Mouse (Mus musculus) limb, embryonic 13.5 days (tissue): ENCODE results near the gene Krtap5-4. TPM values are rescaled to one million over a fixed set of nuclear protein-coding genes. Genes with fewer than 3 reads are reported as not detected.
"Not testable (repeated sequence)": the region's sequence is repeated elsewhere in the genome, so short reads cannot be mapped to it uniquely, and the experiment has no call there.

ENCODE experiments used
- ATAC-seq: fragments of 200-750 bp; cut with Nextera tagmentation; 2 replicates; pipeline ENCODE4 v1.8.0; 2017; ENCODE audit warnings: low read depth, moderate number of reproducible peaks, moderate TSS enrichment; ENCODE audit not compliant: low FRiP score
- H3K27ac ChIP-seq: fragments of 300-500 bp; sonication (generic); 2 replicates; pipeline ENCODE4 v1.5.1; 2015; ENCODE audit warnings: inconsistent platforms, mild to moderate bottlenecking, moderate library complexity
- H3K27me3 ChIP-seq: fragments of 300-500 bp; sonication (generic); 2 replicates; pipeline ENCODE4 v1.6.1; 2015; ENCODE audit warnings: mild to moderate bottlenecking, inconsistent platforms
- H3K36me3 ChIP-seq: fragments of 300-500 bp; sonication (generic); 2 replicates; pipeline ENCODE4 v1.6.1; 2015; ENCODE audit warnings: inconsistent platforms, mild to moderate bottlenecking, moderate library complexity
- H3K4me1 ChIP-seq: fragments of 300-500 bp; sonication (generic); 2 replicates; pipeline ENCODE4 v1.6.1; 2015; ENCODE audit warnings: inconsistent platforms
- H3K4me2 ChIP-seq: fragments of 300-500 bp; sonication (generic); replicated peaks from 2 replicates; pipeline ENCODE4 v1.6.1; 2015; ENCODE audit warnings: inconsistent platforms, mild to moderate bottlenecking, moderate library complexity
- H3K4me3 ChIP-seq: fragments of 300-500 bp; sonication (generic); 2 replicates; pipeline ENCODE4 v1.5.1; 2015; ENCODE audit warnings: moderate library complexity, mild to moderate bottlenecking, inconsistent platforms
- H3K9ac ChIP-seq: fragments of 300-500 bp; sonication (generic); 2 replicates; pipeline ENCODE4 v1.6.1; 2015; ENCODE audit warnings: mild to moderate bottlenecking, inconsistent platforms
- H3K9me3 ChIP-seq: fragments of 300-500 bp; sonication (generic); 2 replicates; pipeline ENCODE4 v1.6.1; 2016; ENCODE audit warnings: inconsistent platforms
- WGBS: fragments of 180-500 bp; shearing (Covaris S2); methylation state at CpG from one replicate; pipeline ENCODE4 v1.1.7; 2015; 5-methylcytosine and 5-hydroxymethylcytosine counted together
- polyA plus RNA-seq: library from polyadenylated mRNA; unstranded; fragments of >200 nt; fragmentation: Nextera tagmentation; extraction: Ambion mirVana; gene quantifications from 2 replicates; pipeline ENCODE4 v1.2.1, GENCODE M21; 2015

The Krtap5-4 gene
- polyA plus RNA-seq, 1 experiment from 2014 or later: not detected

DNA sequence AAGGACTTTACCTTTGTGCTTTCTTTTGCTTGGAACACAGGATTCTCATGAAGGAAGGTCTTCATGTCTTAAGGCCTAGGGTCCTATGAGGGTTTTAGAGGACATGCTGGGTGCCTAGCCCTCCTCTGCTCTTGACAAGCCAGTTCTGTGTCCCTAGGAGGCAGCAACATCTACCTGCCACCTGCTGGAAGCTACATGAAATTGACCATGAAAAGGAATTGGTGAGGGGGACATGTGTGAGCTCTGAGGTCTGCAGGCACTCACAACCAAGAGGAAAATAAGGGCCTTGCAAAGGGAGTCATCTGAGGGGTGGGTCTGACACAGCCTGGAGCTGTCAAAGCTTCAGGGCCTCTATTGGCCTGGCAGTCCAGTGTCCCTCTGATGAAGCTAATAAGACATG is 7.9 kb upstream of the Krtap5-4 start:
- Histone ChIP-seq H3K4me1 (no peaks in the 10 kb centered on the region), H3K4me3 (no peak overlapping the region), H3K36me3 (no peaks in the 10 kb centered on the region), H3K9ac (0 out of 2 replicates have a peak overlapping the region, but pooled peaks have one; percentile 0), H3K4me2 (no peak overlapping the region), H3K9me3 (no peaks in the 10 kb centered on the region), H3K27ac (no peak overlapping the region), H3K27me3 (0 out of 2 replicates have a peak, but pooled peaks cover 8% of the 10 kb centered on the region)
- no peak for ATAC-seq

DNA sequence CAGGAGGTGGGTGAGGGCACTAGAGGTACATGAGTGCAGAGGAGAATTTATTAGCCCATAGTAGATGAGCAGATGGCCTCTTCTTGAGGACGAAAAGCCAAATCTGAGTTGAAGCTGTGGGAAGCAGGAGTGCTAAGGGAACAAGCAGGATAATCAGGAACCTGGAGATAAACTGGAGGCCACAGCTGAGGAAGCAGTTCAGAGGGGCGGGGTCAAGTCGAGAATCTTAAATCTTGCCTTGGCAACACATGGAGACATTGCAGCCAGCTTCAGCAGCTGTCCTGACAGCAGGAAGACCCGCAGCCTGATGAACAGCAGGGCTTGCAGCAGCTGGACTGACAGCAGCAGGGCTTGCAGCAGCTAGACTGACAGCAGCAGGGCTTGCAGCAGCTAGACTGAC is 7.2 kb upstream of the Krtap5-4 start:
- not testable (repeated sequence) for H3K4me3 ChIP-seq, H3K27ac ChIP-seq, H3K9ac ChIP-seq, H3K9me3 ChIP-seq, ATAC-seq, H3K27me3 ChIP-seq, H3K36me3 ChIP-seq, H3K4me2 ChIP-seq, H3K4me1 ChIP-seq
- 25% methylated on average over 4 of the region's 4 CpGs for WGBS

DNA sequence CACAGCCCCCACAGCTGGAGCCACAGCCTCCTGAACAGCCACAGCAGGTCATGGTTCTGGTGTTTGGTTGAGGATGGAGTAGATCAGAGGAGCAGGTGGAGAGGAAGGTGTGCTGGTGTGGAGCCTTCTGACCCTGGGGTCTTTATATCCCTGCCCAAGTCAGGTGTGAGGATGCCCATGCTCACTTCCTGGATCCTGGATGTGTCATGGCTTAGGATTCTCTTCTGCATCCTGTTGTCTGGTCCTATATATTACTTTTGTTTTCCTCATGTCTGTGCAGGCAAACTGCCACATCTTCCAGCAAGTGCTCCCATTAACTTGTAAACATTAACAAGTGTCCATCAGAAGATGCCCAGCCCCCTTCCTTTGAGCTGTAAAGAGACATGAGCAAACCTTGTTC is 6.3 kb upstream of the Krtap5-4 start, which contains the start of gene Krtap5-1:
Gene Krtap5-1, minus strand, starts transcription at position 101 of the 400 bp plus-strand sequence.
- H3K4me1 ChIP-seq: not testable (repeated sequence)

DNA sequence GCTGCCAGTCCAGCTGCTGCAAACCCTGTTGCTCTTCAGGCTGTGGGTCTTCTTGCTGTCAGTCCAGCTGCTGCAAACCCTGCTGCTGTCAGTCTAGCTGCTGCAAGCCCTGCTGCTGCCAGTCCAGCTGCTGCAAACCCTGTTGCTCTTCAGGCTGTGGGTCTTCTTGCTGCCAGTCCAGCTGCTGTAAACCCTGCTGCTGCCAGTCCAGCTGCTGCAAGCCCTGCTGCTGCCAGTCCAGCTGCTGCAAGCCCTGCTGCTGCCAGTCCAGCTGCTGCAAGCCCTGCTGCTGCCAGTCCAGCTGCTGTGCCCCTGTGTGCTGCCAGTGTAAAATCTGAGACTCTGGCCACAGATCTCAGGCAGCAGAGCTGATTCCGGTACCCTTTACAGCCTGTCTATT is 580 bp downstream of the Krtap5-4 start:
- WGBS: 71% methylated on average over 1 of the region's 1 CpGs
- H3K4me3 ChIP-seq, H3K36me3 ChIP-seq, H3K4me2 ChIP-seq, H3K4me1 ChIP-seq, ATAC-seq, H3K9me3 ChIP-seq, H3K27ac ChIP-seq, H3K9ac ChIP-seq: not testable (repeated sequence)
- peaks cover 12% of the 10 kb centered on the region; the same call in 1 of the 2 replicates for H3K27me3 ChIP-seq

More for the DNA sequence above, 6.3 kb upstream of the Krtap5-4 start, which contains the start of gene Krtap5-1:
- H3K27ac ChIP-seq, H3K9ac ChIP-seq, H3K27me3 ChIP-seq, ATAC-seq, H3K36me3 ChIP-seq, H3K9me3 ChIP-seq, H3K4me3 ChIP-seq, H3K4me2 ChIP-seq: not testable (repeated sequence)

DNA sequence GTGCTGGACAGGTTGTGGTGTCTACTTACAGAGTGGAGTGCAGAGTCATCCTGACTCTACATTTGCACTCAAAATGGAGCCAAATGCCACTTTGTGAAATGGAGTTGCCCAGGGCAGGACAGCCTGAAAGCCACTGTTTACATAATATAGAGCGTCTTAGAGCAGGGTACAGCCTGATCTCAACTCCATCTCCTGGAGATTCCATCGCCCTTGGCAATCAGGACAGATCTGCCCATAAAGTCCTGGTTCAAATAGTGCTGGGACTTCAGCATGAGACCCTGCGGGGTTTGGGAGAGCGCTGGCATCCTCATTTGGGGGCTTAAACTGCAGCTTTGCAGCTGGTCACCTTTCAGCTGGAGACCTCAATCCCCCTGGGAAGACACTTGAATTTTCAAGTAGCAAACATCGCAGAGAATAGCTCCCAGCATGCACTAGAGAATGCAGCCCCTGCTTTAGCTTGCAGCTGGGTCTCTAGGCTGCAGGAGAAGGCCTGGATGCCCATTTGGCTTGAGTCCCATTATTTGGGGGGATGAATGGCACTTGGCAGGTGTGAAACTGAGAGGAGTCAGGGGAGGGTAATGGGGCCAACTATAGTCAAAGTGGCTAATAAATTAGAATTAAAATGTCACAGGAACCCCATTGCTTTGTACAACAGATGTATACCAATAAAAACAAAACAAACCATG is 11.4 kb downstream of the Krtap5-4 start:
- Histone ChIP-seq H3K9ac (no peak overlapping the region), H3K27ac (no peak overlapping the region), H3K9me3 (no peaks in the 10 kb centered on the region), H3K4me2 (no peak overlapping the region), H3K4me1 (0 out of 2 replicates have a peak, but pooled peaks cover 5% of the 10 kb centered on the region), H3K27me3 (no peaks in the 10 kb centered on the region), H3K4me3 (no peak overlapping the region), H3K36me3 (no peaks in the 10 kb centered on the region)
- no peak for ATAC-seq
- WGBS: 51% methylated on average over 5 of the region's 5 CpGs

DNA sequence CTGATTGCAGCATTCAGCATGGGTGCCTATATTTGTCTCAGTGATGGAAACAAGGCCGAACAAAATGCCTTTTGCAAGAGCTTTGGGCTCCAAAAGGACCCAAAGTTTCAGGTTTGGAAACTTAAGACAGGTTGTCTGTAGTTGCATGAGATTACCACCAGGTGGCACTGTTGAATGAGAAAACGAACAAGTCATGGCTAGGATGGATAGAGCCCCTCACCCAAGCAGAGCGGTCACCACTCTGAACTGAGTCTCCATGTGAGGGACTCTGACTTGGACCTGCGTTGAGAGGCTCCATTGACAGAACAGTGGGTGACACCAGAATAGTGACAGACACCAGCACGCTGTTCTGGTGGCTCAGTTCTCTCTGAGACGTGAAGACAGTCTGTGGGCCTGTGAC is 13.2 kb downstream of the Krtap5-4 start:
- H3K4me3 ChIP-seq: no peak overlapping the region
- 28% methylated on average over 6 of the region's 6 CpGs for WGBS
- H3K9me3 ChIP-seq: no peaks in the 10 kb centered on the region
- no peaks in the 10 kb centered on the region for H3K36me3 ChIP-seq
- no peak overlapping the region for H3K9ac ChIP-seq
- H3K27me3 ChIP-seq: no peaks in the 10 kb centered on the region
- no peak overlapping the region for H3K4me2 ChIP-seq
- no peak overlapping the region for H3K27ac ChIP-seq
- H3K4me1 ChIP-seq: peaks cover 13% of the 10 kb centered on the region
- ATAC-seq: peak; percentile 57; the same call in 1 of the 2 replicates

DNA sequence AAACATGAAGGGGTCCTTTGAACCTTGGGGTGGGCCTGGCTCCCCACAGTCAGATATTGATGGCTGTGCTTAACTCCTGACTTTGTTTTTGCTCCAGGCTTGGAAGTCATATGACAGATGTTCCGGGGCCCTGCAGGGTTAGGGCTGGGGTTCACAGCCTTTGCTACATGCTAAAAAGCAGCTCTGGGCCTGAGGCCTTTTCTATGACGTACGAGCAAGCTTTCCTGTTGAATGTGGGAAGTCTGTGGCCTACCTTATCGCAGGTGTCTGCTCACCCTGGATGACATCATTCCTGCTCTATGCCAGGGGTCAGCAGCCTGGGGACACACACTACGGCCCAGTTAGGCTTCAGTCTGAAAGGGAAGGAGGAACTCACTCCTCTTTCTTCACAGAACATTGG is 13.9 kb downstream of the Krtap5-4 start:
- H3K4me3 ChIP-seq: no peak overlapping the region
- H3K9me3 ChIP-seq: no peaks in the 10 kb centered on the region
- H3K9ac ChIP-seq: peak overlapping the region; percentile 31; the same call in 1 of the 2 replicates
- no peak overlapping the region for H3K4me2 ChIP-seq
- H3K36me3 ChIP-seq: no peaks in the 10 kb centered on the region
- peak overlapping the region; percentile 39; the same call in 1 of the 2 replicates for H3K27ac ChIP-seq
- H3K27me3 ChIP-seq: no peaks in the 10 kb centered on the region
- H3K4me1 ChIP-seq: peaks cover 17% of the 10 kb centered on the region
- no peak for ATAC-seq
- 53% methylated on average over 5 of the region's 5 CpGs for WGBS

DNA sequence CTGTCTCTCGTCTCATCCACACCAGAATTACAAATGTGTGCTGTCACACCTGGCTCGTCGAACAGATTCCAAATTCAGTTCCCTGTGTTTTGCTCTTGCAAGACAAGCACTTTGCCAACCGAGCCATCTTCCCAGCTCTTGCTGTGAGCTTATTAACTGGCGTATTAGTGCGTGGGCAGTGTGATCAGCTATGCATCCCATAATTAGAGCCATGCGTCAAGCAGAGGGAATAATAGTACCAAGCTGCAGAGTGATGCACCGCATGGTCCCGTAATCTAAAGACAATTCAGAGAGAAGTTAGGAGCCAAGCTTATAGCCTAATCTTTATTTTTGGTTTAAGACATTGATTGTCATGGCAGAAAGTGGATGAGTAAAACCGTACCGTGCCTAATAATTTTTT is 15.8 kb downstream of the Krtap5-4 start:
- no peaks in the 10 kb centered on the region for H3K36me3 ChIP-seq
- H3K4me2 ChIP-seq: no peak overlapping the region
- no peaks in the 10 kb centered on the region for H3K9me3 ChIP-seq
- 75% methylated on average over 11 of the region's 11 CpGs for WGBS
- H3K27ac ChIP-seq: no peak overlapping the region
- H3K4me3 ChIP-seq: no peak overlapping the region
- no peak overlapping the region for H3K9ac ChIP-seq
- no peak for ATAC-seq
- H3K4me1 ChIP-seq: peaks cover 17% of the 10 kb centered on the region
- H3K27me3 ChIP-seq: no peaks in the 10 kb centered on the region

DNA sequence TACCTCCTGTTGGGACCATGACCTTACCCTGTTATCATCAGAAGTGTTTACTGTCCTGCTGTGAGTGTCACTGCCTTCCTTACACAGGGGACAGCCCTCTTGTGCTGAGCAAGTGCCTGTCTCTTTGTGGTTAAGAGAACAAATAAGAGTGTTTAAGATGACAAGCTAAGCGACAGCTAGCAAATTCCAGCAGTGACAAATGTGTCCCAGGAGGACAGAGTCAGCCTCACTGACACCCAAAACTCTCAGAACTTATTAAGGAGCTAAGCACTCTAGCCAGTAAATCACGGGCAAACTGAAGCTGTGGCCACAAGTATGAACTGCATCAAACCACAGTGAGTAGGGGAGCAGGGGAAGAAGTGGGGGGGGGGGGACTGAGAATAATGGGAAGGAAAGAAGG is 17.6 kb downstream of the Krtap5-4 start:
- no peaks in the 10 kb centered on the region for H3K36me3 ChIP-seq
- H3K4me3 ChIP-seq: no peak overlapping the region
- no peaks in the 10 kb centered on the region for H3K9me3 ChIP-seq
- no peak overlapping the region for H3K27ac ChIP-seq
- H3K4me1 ChIP-seq: peaks cover 15% of the 10 kb centered on the region
- 26% methylated on average over 2 of the region's 2 CpGs for WGBS
- no peaks in the 10 kb centered on the region for H3K27me3 ChIP-seq
- no peak overlapping the region for H3K9ac ChIP-seq
- ATAC-seq: no peak
- H3K4me2 ChIP-seq: no peak overlapping the region

DNA sequence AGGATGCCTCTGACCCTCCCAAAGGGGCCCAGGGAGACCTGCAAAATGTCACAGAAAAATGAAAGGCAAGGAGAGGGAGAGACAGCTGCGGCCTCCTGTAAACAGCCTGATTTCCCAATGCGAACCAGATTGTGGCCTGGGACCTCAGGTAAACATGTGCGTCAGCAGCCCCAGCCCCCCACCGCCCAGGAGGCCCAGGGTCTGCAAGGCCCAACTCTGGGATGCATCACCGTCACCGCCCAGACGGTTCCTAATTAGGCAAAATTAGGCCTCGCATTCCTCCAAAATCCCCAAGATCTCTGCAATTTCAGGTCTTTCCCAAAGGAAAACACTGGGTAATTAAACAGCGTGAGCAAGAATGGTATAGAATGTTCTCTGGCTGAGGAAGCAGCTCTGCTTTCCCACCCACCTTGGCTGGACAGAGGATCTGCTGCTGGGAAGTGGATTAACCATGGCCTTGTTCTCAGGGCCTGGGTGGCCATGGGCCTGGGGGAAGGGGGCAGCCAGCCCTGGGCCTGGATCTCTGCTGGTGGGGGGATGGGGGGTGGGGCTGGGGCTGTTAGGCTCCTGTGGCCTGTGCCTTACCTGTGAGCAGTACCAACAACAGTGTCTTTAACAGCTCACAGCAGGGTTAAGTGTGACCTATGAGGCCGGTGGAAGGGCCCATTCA is 18.4 kb downstream of the Krtap5-4 start:
- WGBS: 23% methylated on average over 7 of the region's 10 CpGs
- not testable (repeated sequence) for H3K9ac ChIP-seq, H3K4me3 ChIP-seq, H3K9me3 ChIP-seq, H3K27me3 ChIP-seq, H3K36me3 ChIP-seq, ATAC-seq, H3K4me2 ChIP-seq
- peak overlapping the region; percentile 63 for H3K27ac ChIP-seq
- peaks cover 15% of the 10 kb centered on the region for H3K4me1 ChIP-seq

DNA sequence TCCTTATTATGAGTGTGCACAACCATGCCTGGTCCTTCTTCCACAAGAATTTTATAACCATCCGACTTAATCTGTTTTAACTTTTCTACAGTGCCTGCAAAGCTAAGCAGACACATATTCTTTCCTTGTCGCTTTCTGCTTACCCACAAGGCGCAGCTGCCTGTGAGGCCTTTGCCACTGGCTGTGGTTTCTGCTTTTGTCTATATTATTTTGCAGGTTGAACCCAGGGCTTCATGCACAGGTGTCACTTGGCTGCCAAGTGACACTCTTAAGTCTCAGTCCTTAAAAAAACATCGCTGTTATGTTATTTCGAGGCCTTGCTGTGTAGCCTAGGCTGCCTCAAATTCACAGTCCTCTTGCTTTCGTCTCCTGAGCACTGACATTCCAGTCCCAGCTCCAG is 19.3 kb downstream of the Krtap5-4 start:
- ATAC-seq: no peak
- Histone ChIP-seq H3K27ac (no peak overlapping the region), H3K9me3 (no peaks in the 10 kb centered on the region), H3K4me2 (no peak overlapping the region), H3K4me1 (peaks cover 13% of the 10 kb centered on the region), H3K27me3 (no peaks in the 10 kb centered on the region), H3K9ac (no peak overlapping the region), H3K36me3 (no peaks in the 10 kb centered on the region), H3K4me3 (no peak overlapping the region)
- WGBS: 83% methylated on average over 6 of the region's 6 CpGs

DNA sequence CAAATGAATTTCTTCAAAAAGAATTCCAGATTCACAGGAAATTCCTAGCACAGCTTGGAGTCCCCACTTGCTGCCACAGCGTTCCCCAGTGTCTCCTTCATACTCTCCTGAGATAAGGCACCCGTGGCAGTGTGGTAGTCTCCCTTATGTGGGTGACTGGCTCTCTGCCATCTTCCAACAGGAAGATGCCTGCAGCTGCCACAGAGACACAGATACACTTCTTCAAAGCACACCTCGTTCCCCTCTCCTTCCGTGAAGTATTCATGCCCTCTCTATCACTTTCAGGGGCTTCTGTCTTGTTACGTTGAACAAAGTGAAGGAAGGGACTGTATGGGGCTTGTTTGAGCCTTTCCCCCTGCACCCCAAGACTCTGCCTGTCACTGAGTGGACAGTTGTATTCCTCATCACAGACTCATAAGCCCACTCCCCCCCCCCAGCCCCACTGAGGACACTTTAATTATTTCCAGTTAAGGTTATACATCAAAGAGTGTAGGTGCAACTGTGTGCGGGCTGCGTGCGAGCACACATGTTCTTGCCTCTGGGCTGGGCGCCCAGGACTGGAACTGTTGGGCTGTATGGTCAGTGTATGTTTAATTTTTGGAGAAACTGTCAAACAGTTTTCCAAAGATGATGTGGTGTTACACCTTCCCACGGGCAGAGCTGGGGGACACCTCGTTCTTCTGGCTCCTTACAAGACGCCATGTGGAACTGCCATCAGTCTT is 20.2 kb downstream of the Krtap5-4 start:
- H3K27ac ChIP-seq: no peak overlapping the region

More for the DNA sequence above, 20.2 kb downstream of the Krtap5-4 start:
- Histone ChIP-seq H3K9ac (no peak overlapping the region), H3K27me3 (no peaks in the 10 kb centered on the region), H3K4me1 (peaks cover 13% of the 10 kb centered on the region), H3K4me3 (no peak overlapping the region), H3K4me2 (no peak overlapping the region), H3K9me3 (no peaks in the 10 kb centered on the region), H3K36me3 (no peaks in the 10 kb centered on the region)
- ATAC-seq: no peak
- WGBS: 72% methylated on average over 12 of the region's 12 CpGs
